Mouse (Mus musculus): ENCODE data around the gene Wdr64. TPM values are rescaled to one million over a fixed set of nuclear protein-coding genes. Genes with fewer than 3 reads are reported as not detected.

Wdr64 gene
- polyA plus RNA-seq, 1 experiment from 2014 or later: not detected

- 67% methylated on average over 5 of the region's 5 CpGs for WGBS
Measured at GRCm38 (mm10) chr1:175808356-175808755, 110.0 kb downstream of the Wdr64 start.

GRCm38 (mm10) chr1:175811625-175812024 lies 113.2 kb downstream of the Wdr64 start:
- DNase-seq: no peak
- Histone ChIP-seq H3K36me3 (ENCODE audit: control insufficient read depth, insufficient read depth, low read length) (no peaks in the 10 kb centered on the region), H3K27ac (replicated peaks; ENCODE audit: low read depth, low read length) (no peak overlapping the region), H3K4me2 (ENCODE audit: low read length) (no peak overlapping the region), H3K4me1 (ENCODE audit: control insufficient read depth, insufficient read depth, low read length) (no peaks in the 10 kb centered on the region), H3K27me3 (ENCODE audit: control insufficient read depth, insufficient read depth, low read length) (no peaks in the 10 kb centered on the region), H3K4me3 (replicated peaks; ENCODE audit: low read depth, low read length) (no peak overlapping the region), H3K9ac (replicated peaks; ENCODE audit: low read length) (no peak overlapping the region), H3K9me3 (ENCODE audit: control insufficient read depth, low read length) (no peaks in the 10 kb centered on the region)
- 20% methylated on average over 1 of the region's 1 CpGs for WGBS
- ATAC-seq (ENCODE audit: low FRiP score, low TSS enrichment): no peak

More at GRCm38 (mm10) chr1:175808356-175808755, 110.0 kb downstream of the Wdr64 start:
- Histone ChIP-seq H3K4me1 (ENCODE audit: control insufficient read depth, insufficient read depth, low read length) (no peaks in the 10 kb centered on the region), H3K27me3 (ENCODE audit: control insufficient read depth, insufficient read depth, low read length) (no peaks in the 10 kb centered on the region), H3K9me3 (ENCODE audit: control insufficient read depth, low read length) (no peaks in the 10 kb centered on the region), H3K36me3 (ENCODE audit: control insufficient read depth, insufficient read depth, low read length) (no peaks in the 10 kb centered on the region), H3K4me3 (replicated peaks; ENCODE audit: low read depth, low read length) (no peak overlapping the region), H3K9ac (replicated peaks; ENCODE audit: low read length) (no peak overlapping the region), H3K4me2 (ENCODE audit: low read length) (no peak overlapping the region), H3K27ac (replicated peaks; ENCODE audit: low read depth, low read length) (no peak overlapping the region)
- no peak for DNase-seq
- no peak for ATAC-seq (ENCODE audit: low FRiP score, low TSS enrichment)

GRCm38 (mm10) chr1:175823815-175824438 lies 125.5 kb downstream of the Wdr64 start:
- no peak overlapping the region for H3K9ac ChIP-seq (replicated peaks; ENCODE audit: low read length)
- DNase-seq (peak; percentile 53), ATAC-seq (ENCODE audit: low FRiP score, low TSS enrichment) (no peak)
- H3K27ac ChIP-seq (replicated peaks; ENCODE audit: low read depth, low read length): no peak overlapping the region
- WGBS: 64% methylated on average over 9 of the region's 9 CpGs
- no peaks in the 10 kb centered on the region for H3K9me3 ChIP-seq (ENCODE audit: control insufficient read depth, low read length)
- no peaks in the 10 kb centered on the region for H3K27me3 ChIP-seq (ENCODE audit: control insufficient read depth, insufficient read depth, low read length)
- H3K4me3 ChIP-seq (replicated peaks; ENCODE audit: low read depth, low read length): no peak overlapping the region
- H3K4me1 ChIP-seq (ENCODE audit: control insufficient read depth, insufficient read depth, low read length): no peaks in the 10 kb centered on the region
- no peak overlapping the region for H3K4me2 ChIP-seq (ENCODE audit: low read length)
- H3K36me3 ChIP-seq (ENCODE audit: control insufficient read depth, insufficient read depth, low read length): no peaks in the 10 kb centered on the region

DNA sequence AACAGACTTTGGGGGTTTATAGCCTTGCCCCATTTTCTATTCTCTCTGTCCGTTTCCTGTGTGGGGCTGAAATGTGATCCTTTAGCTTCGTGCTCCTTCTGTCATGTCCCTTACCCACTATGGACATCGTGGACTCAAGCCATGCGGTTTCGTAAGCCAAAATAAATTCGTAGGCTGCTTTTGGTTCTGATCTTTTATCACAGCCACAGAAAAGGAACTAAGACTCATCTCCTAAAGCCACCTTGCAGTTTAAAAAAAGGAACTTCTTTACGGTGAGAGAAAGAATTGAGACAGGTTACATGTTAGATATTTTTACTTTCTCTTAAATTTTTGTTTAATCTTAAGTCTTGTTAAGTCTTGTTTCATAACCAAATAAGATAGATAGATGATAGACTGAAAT lies 130.1 kb downstream of the Wdr64 start:
- no peak overlapping the region for H3K9ac ChIP-seq (replicated peaks; ENCODE audit: low read length)
- H3K27me3 ChIP-seq (ENCODE audit: control insufficient read depth, insufficient read depth, low read length): no peaks in the 10 kb centered on the region
- H3K4me3 ChIP-seq (replicated peaks; ENCODE audit: low read depth, low read length): no peak overlapping the region
- no peaks in the 10 kb centered on the region for H3K36me3 ChIP-seq (ENCODE audit: control insufficient read depth, insufficient read depth, low read length)
- no peak for ATAC-seq (ENCODE audit: low FRiP score, low TSS enrichment)
- DNase-seq: no peak
- H3K9me3 ChIP-seq (ENCODE audit: control insufficient read depth, low read length): no peaks in the 10 kb centered on the region
- H3K4me1 ChIP-seq (ENCODE audit: control insufficient read depth, insufficient read depth, low read length): no peaks in the 10 kb centered on the region
- H3K4me2 ChIP-seq (ENCODE audit: low read length): no peak overlapping the region
- no peak overlapping the region for H3K27ac ChIP-seq (replicated peaks; ENCODE audit: low read depth, low read length)
- 91% methylated on average over 7 of the region's 7 CpGs for WGBS

GRCm38 (mm10) chr1:175829220-175829619 lies 130.8 kb downstream of the Wdr64 start:
- no peak overlapping the region for H3K4me2 ChIP-seq (ENCODE audit: low read length)
- ATAC-seq (ENCODE audit: low FRiP score, low TSS enrichment): no peak

DNA sequence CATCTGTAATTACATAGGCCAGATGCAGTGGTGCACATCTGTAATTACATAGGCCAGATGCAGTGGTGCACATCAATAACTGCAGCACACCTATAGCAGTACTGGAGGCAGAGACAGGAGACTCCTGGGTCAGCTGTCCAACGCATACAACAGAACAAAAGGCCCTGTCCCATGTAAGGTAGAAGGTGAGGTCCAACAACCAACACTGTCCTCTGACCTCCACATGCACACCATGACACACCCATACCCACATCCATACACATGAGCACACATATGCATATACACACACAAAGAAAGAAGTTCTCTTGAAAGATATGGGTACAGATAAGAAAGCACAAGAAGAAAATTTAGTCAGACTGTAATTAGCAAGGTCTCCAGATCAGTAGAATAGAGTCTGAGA lies 157.1 kb downstream of the Wdr64 start:
- H3K27me3 ChIP-seq (ENCODE audit: control insufficient read depth, insufficient read depth, low read length): no peaks in the 10 kb centered on the region
- no peak overlapping the region for H3K27ac ChIP-seq (replicated peaks; ENCODE audit: low read depth, low read length)
- H3K4me2 ChIP-seq (ENCODE audit: low read length): no peak overlapping the region
- no peak overlapping the region for H3K4me3 ChIP-seq (replicated peaks; ENCODE audit: low read depth, low read length)
- H3K9me3 ChIP-seq (ENCODE audit: control insufficient read depth, low read length): no peaks in the 10 kb centered on the region
- no peaks in the 10 kb centered on the region for H3K4me1 ChIP-seq (ENCODE audit: control insufficient read depth, insufficient read depth, low read length)
- ATAC-seq (ENCODE audit: low FRiP score, low TSS enrichment) (no peak), DNase-seq (no peak)
- whole genome bisulfite sequencing: 90% methylated on average over 1 of the region's 1 CpGs
- H3K9ac ChIP-seq (replicated peaks; ENCODE audit: low read length): no peak overlapping the region
- no peaks in the 10 kb centered on the region for H3K36me3 ChIP-seq (ENCODE audit: control insufficient read depth, insufficient read depth, low read length)

More at GRCm38 (mm10) chr1:175829220-175829619, 130.8 kb downstream of the Wdr64 start:
- H3K4me3 ChIP-seq (replicated peaks; ENCODE audit: low read depth, low read length): no peak overlapping the region
- no peaks in the 10 kb centered on the region for H3K27me3 ChIP-seq (ENCODE audit: control insufficient read depth, insufficient read depth, low read length)
- no peaks in the 10 kb centered on the region for H3K36me3 ChIP-seq (ENCODE audit: control insufficient read depth, insufficient read depth, low read length)
- WGBS: 92% methylated on average over 2 of the region's 2 CpGs
- no peak overlapping the region for H3K9ac ChIP-seq (replicated peaks; ENCODE audit: low read length)
- no peak overlapping the region for H3K27ac ChIP-seq (replicated peaks; ENCODE audit: low read depth, low read length)
- no peaks in the 10 kb centered on the region for H3K4me1 ChIP-seq (ENCODE audit: control insufficient read depth, insufficient read depth, low read length)
- DNase-seq: no peak
- no peaks in the 10 kb centered on the region for H3K9me3 ChIP-seq (ENCODE audit: control insufficient read depth, low read length)

Other genes starting within 250 kb of the Wdr64 start
- gene Rgs7, start 206.1 kb upstream of the Wdr64 start, polyA plus RNA-seq (2014; fragmentation: Nextera tagmentation; extraction: Ambion mirVana): 33.8 and 35.0 TPM in 2 replicates
- gene Kmo, start 78.2 kb upstream of the Wdr64 start, polyA plus RNA-seq (2014; fragmentation: Nextera tagmentation; extraction: Ambion mirVana): not detected in 2 replicates
- 81.5 and 87.7 TPM in 2 replicates for gene Fh1, start 73.0 kb upstream of the Wdr64 start, polyA plus RNA-seq (2014; fragmentation: Nextera tagmentation; extraction: Ambion mirVana)
- 6.3 and 6.5 TPM in 2 replicates for gene Opn3, start 5.8 kb upstream of the Wdr64 start, polyA plus RNA-seq (2014; fragmentation: Nextera tagmentation; extraction: Ambion mirVana)
- gene Chml, start 5.7 kb upstream of the Wdr64 start, polyA plus RNA-seq (2014; fragmentation: Nextera tagmentation; extraction: Ambion mirVana): 5.6 TPM in 2 replicates
- gene Exo1, start 182.0 kb downstream of the Wdr64 start, polyA plus RNA-seq (2014; fragmentation: Nextera tagmentation; extraction: Ambion mirVana): 6.4 and 17.1 TPM in 2 replicates
- not detected in 2 replicates for gene Gm38100, start 221.7 kb downstream of the Wdr64 start, polyA plus RNA-seq (2014; fragmentation: Nextera tagmentation; extraction: Ambion mirVana)

Data from midbrain, embryonic 14.5 days (tissue).